Comparison of ENCODE assay signal across 19 mouse cellular contexts in genomic region chr8:71391696-71392095, GRCm38 (mm10). TPM values are rescaled to one million over a fixed set of nuclear protein-coding genes. Genes with fewer than 3 reads are reported as not detected.
"Had no signal": no experiment of that assay in that cellular context is flagged by ENCODE, and none has a peak within 500 bp of the region (broad histone marks: within the 10 kb centered on the region; RNA-seq: fewer than 3 reads in every experiment).

No protein-coding gene starts in this region.

- H3K4me3 ChIP-seq: limb, embryonic 12.5 days; liver, embryonic 13.5 days; lung, embryonic 15.5 days; megakaryocyte, embryonic 14.5 days; midbrain, embryonic 15.5 days; neural tube, embryonic 12.5 days had no signal

- H3K27me3 ChIP-seq: limb, embryonic 12.5 days; liver, embryonic 13.5 days; lung, embryonic 15.5 days; midbrain, embryonic 15.5 days; neural tube, embryonic 12.5 days had no signal

- H3K36me3 ChIP-seq: limb, embryonic 12.5 days; liver, embryonic 13.5 days; lung, embryonic 15.5 days; midbrain, embryonic 15.5 days; neural tube, embryonic 12.5 days had no signal

- DNase-seq: kidney, adult 8-10 months; kidney, postnatal 36 days; layer of hippocampus, postnatal 36 days; liver; liver, embryonic 13.5 days; liver, postnatal 0 days; lung, postnatal 14 days; right cerebral cortex, postnatal 25 days; thymus, adult 18-20 months; thymus, postnatal 14 days had no signal

- H3K27ac ChIP-seq: kidney, postnatal 0 days; limb, embryonic 12.5 days; liver, embryonic 13.5 days; lung, embryonic 15.5 days; macrophage; midbrain, embryonic 15.5 days; neural tube, embryonic 12.5 days had no signal

RNA-seq across cellular contexts. Expression of gene Ushbp1, which starts 3.9 kb away (rescaled TPM):
- total RNA-seq: monocyte, adult 5-6 weeks; neutrophil, adult 5-6 weeks had no signal
- polyA plus RNA-seq: macrophage had no signal

RNA-seq across cellular contexts. Expression of gene Ankle1, which starts 14.1 kb away (rescaled TPM):
- total RNA-seq: neutrophil, adult 5-6 weeks had no signal
